Mouse (Mus musculus): ENCODE measurements around the gene Slc8a1.
A peak's percentile ranks its signal among the peaks of the same experiment; 100 is the strongest.

The Slc8a1 gene

GRCm38 (mm10) chr17:81554052-81554734 is 184.0 kb downstream of the Slc8a1 start:
- no peak for DNase-seq (ENCODE audit: low read depth)

DNA sequence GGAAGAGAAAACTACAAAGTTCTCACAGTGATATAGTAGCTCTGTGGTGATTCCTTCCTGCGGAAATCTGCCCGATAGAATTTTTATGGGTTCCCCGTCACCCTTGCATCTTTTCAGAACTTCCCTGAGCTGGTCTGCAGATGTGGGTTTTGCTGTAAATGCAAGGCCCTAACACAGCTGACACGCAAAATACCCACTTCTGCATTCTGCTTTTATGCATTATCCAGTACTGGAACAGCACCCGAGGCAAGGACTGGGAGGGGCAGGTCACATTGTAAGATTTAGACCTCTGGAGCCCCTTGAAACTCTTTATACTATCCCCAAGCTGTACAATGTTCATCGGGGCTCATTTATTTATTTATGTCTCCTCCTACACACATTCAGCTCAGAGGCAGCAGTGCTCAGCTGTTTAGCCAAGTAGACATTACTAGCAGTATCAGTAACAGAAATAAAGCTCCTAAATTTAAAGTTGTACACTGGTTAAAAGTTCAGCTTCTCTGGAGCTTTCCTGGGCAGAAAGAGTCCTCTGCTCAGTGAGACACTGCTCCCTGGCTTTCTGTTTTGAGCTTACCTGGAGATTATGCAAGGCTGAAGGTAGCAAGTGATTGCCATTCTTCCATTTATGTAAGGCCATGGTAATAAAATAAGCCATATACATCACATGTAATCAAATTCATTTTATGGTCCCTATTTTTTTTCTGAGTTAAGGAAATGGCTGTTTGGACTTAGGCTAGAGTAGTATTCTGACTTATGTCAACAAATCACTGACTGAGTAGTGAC is 186.1 kb downstream of the Slc8a1 start:
- DNase-seq (ENCODE audit: low read depth), result no peak

- DNase-seq (ENCODE audit: low read depth), result no peak
Measured at GRCm38 (mm10) chr17:81550864-81551263, 187.3 kb downstream of the Slc8a1 start.

GRCm38 (mm10) chr17:81548016-81548415 is 190.2 kb downstream of the Slc8a1 start:
- no peak for DNase-seq (ENCODE audit: low read depth)

DNA sequence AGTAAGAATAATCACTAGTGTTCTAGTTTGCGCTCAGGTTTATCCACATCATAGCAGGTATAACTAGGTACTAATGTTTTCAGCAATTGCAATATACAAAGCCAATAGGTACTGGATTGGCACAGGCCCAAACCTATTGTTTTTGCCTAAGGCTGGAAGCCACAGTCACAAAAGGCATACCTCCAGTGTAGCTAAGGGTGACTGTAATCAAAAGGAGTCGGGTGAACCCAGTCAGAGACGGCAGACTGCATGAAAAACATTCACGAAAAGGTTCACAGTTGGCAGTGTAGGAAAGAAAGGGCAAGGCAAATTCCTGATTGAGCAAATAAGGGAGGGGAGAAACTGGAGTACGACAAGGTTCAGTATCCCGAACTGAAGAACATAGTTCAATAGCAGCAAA is 191.7 kb downstream of the Slc8a1 start:
- no peak for DNase-seq (ENCODE audit: low read depth)

- DNase-seq (ENCODE audit: low read depth), result no peak
Measured at GRCm38 (mm10) chr17:81546012-81546411, 192.2 kb downstream of the Slc8a1 start.

DNA sequence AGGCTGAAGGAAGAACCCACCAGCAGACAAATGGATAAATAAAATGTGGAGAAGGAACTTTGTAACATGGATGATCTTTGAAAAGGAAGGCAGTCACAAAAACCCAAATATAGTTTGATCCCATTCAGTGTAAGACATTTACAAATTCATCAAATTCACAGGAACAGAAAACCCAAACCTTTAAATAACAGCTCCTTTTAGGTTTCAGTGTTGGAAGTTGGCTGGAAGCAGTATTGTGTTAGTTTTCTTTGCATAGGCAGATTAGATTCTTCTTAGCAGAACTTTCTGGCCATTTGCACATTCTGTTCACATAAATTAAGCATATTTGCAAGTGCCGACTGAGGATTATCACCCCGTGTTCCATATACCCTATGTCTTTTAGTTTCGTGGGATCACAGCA is 193.3 kb downstream of the Slc8a1 start:
- no peak for DNase-seq (ENCODE audit: low read depth)

GRCm38 (mm10) chr17:81542313-81543185 is 195.6 kb downstream of the Slc8a1 start:
- DNase-seq (ENCODE audit: low read depth), result peak; percentile 85

DNA sequence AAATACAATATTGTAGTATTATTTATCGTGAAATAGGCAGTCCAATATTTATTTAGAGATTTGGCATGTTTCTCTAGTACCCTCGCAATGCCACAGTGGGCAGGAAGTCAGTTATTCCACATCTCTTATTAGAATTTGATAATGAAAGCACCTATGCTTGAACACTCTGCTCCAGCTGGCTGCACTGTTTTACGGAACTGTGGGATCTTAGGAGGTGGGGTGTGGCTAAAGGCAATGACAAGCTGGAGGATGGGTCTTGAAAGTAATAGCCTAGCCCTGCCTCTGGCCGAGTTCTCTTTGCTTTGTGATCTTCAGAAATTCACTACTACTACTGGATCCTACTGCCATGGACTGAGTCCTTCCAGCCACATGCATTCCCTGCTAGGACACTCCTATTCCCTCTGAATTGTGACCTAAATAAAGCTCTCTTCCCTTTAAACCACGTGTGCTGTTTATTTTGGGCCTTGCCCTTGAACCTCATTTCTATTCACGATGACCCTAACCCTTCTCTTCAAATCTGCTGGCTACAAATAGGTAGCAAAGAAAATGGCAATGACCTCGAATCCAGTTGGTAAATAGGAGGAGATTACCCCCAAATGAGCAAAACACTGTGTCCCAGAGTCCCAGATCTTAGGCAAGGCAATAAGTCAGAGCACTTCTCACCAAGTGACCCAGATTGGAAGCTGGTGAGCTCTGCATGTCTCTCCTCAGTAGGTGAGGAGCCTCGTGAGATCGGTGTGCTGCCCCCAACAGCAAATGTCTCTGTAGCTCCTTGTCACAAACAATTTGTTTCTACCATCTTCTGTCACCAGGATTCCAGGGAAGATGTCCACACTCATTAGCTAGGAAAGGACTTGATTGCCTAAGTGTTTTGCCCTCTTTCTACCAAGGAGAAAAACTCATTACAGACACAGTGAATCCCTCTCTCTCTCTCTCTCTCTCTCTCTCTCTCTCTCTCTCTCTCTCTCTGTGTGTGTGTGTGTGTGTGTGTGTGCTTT is 199.7 kb downstream of the Slc8a1 start:
- no peak for DNase-seq (ENCODE audit: low read depth)

GRCm38 (mm10) chr17:81536093-81536492 is 202.1 kb downstream of the Slc8a1 start:
- DNase-seq (ENCODE audit: low read depth), result no peak

DNA sequence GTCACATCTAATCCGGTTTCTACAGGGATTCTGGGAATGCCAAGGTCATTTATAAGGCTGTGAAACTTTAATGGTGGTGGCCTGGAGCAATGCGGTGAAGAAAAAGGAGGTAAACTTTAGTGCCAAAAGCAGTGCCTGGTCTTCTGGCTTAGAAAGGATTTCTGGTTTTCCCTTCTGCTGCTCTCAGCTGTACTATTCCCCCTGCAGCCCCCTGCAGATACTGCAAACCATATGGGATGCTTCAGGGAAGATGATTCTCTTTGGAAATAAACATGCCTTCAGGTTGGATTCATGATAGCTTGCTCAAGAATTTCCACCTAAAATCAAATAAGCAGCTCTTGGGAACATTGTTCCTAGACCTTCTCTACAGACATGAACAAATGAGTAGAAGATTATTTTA is 208.3 kb downstream of the Slc8a1 start:
- no peak for DNase-seq (ENCODE audit: low read depth)

- no peak for DNase-seq (ENCODE audit: low read depth)
Measured at GRCm38 (mm10) chr17:81528940-81529339, 209.2 kb downstream of the Slc8a1 start.

DNA sequence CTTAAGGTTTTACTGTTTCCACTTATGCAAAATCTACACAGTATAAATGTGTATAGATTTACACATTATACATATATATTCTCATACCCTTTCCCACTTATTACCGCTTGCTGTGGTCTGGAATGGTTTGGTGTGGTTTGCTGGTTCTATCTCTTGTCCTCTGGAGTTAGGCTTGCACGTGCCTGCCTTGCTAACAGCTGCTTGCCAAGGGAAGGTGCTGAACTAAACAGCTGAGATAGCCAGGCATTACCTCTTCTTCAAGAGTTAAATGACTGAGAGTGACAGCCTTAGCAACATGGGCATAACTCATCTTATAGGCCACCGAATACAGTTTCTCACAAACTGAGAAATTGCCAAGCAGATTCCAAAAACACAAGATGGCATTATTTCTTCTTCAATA is 211.7 kb downstream of the Slc8a1 start:
- DNase-seq (ENCODE audit: low read depth), result no peak

GRCm38 (mm10) chr17:81524826-81525225 is 213.4 kb downstream of the Slc8a1 start:
- no peak for DNase-seq (ENCODE audit: low read depth)

GRCm38 (mm10) chr17:81523943-81524342 is 214.2 kb downstream of the Slc8a1 start:
- DNase-seq (ENCODE audit: low read depth), result no peak

- no peak for DNase-seq (ENCODE audit: low read depth)
Measured at GRCm38 (mm10) chr17:81518316-81519025, 219.7 kb downstream of the Slc8a1 start.

- no peak for DNase-seq (ENCODE audit: low read depth)
Measured at GRCm38 (mm10) chr17:81516155-81516554, 222.0 kb downstream of the Slc8a1 start.

GRCm38 (mm10) chr17:81514022-81514421 is 224.2 kb downstream of the Slc8a1 start:
- DNase-seq (ENCODE audit: low read depth), result no peak

DNA sequence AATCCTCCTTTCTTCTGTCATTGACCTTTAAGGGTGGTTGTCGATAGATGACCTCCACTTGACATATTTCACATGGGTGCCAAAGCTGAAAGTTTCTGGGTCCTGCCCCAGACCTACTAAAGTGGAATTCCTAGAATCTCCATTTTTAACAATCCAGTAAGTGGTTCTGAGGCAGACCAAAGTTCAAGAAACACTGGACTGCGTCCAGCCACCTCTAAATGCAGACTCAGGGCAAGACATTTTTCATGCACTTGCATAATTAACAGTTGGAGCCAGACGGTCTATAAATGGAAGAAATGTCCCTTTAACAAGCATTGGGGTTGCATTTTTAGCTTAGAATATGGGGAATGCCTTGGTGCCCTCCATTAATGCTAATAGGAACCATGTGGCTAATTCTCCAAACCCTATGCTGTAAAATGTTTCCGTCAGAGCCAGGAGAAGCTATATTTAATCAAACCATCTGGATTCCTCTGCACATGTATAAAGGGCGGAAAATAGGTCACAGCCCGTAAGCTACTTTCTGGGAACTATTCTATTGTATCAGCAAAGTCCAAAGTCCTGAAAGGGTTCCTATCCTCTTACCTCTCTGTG is 224.7 kb downstream of the Slc8a1 start:
- DNase-seq (ENCODE audit: low read depth), result peak; percentile 10

- DNase-seq (ENCODE audit: low read depth), result no peak
Measured at GRCm38 (mm10) chr17:81505162-81505685, 233.0 kb downstream of the Slc8a1 start.
